Mouse (Mus musculus) adipose tissue, adult 10 weeks (tissue): ENCODE data around the gene Hbb-bh2. TPM values are rescaled to one million over a fixed set of nuclear protein-coding genes. Genes with fewer than 3 reads are reported as not detected.

Source experiments
- polyA plus RNA-seq: library from polyadenylated mRNA; stranded (reverse); fragments of 350-450 nt; fragmentation: Illumina TruSeq; extraction: RNeasy Lipid Tissue Mini Kit (QIAGEN cat#74804); gene quantifications from one replicate; pipeline ENCODE4 v1.2.3, GENCODE M21; 2014; ENCODE audit warnings: low read depth, low replicate concordance

Hbb-bh2 gene
- polyA plus RNA-seq, result not detected

DNA sequence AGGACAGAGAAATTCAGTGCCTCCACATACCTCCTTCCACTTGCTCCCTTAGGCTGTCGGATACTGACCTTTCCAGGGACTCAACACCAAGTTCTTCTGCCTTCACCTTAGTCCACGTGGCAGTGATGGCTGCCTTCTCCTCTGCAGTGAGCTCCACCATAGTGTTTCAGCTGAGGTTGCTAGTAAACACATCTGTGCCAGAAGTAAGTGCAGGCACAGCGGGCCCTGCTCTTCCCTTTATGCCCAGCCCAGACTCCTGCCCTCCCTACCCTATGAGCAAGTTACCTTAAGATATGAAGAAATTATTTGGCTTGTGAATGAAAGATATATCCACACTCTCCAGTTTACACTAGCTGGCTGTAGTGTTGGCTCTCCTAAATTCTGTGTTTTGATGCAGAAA is at the start of gene Hbb-bh2:
Gene Hbb-bh2, minus strand, starts transcription at position 253 of the 400 bp plus-strand sequence.

DNA sequence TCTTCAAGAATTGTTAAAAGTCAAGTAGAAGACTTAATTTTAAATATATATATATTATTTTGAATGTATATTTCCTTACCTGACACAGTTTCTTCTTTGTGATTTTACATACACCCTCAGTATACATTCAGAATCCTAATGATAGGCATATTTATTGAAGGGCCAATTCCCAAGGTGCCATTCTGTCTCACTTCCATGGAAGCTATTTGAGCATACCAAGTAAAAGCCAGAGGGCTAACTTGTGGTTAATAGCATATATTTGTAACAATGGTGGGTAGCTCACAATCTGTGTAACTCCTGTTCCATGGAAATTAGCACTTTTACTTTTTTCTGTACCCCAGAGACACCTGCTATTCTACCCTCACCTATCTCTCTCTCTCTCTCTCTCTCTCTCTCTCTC is 45.8 kb upstream of the Hbb-bh2 start, which contains the start of gene Olfr66:
Gene Olfr66, minus strand, starts transcription at position 101 of the 400 bp plus-strand sequence.

DNA sequence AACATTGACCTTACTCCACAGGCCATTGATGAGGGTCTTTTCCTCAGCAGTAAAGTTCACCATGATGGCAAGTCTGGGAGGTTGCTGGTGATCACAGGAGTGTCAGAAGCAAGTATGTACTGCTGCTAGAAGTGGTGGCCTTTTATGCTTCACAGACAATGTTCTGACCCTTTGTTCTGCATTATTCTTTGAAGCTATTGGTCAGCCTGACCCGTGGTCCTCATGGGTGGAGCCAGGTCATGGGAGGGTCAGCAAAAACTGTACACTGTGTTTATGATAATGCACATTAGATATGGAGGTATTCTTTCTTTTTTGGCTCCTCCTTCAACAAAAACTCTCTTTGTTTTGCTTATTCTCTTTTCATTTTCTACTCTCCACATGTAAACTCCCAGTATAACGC is 12.8 kb upstream of the Hbb-bh2 start, which contains the start of gene Hbb-y:
Gene Hbb-y, minus strand, starts transcription at position 127 of the 400 bp plus-strand sequence.

DNA sequence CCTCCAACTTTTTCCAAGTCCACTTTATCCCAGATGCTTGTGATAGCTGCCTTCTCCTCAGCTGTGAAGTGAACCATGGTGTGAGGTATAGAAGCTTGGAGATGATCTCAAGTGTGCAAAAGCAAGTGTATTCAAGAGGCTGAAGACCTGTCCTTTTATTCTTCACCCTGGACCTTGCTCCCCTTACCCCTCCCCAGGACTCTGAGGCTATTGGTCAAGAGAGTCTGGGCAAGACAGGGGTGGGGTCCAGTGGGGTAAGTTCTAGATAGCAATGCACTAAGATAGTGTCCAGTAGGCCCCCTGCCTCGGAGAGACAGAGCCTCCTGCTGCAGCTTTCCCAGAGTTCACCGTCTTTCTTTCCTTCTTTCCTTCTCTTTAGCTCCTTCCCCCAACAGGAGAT is 2.7 kb upstream of the Hbb-bh2 start, which contains the start of gene Hbb-bh1:
Gene Hbb-bh1, minus strand, starts transcription at position 131 of the 400 bp plus-strand sequence.

DNA sequence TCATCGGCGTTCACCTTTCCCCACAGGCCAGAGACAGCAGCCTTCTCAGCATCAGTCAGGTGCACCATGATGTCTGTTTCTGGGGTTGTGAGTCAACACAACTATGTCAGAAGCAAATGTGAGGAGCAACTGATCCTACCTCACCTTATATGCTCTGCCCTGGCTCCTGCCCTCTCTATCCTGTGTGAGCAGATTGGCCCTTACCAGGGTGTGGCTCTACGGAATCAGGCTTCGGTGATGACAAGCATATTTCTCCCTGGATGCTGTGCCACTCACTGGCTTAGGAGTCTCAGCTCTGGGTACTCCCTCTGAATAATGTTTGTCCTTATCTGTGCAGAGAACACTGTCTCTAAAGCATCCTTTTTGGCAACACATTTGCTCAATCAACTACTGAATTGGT is 12.5 kb downstream of the Hbb-bh2 start, which contains the start of gene Hbb-bs:
Gene Hbb-bs, minus strand, starts transcription at position 289 of the 400 bp plus-strand sequence.

DNA sequence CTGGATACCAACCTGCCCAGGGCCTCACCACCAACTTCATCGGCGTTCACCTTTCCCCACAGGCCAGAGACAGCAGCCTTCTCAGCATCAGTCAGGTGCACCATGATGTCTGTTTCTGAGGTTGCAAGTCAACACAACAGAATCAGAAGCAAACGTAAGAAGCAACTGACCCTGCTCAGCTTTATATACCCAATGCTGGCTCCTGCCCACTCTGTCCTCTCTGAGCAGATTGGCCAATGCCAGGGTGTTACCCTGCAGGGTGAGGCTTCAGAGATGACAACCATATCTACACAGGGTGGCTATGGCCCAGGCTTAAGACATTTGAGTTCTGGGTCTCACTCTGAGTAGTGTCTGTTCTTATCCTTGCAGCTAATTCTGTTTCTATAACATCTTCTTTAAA is 26.6 kb downstream of the Hbb-bh2 start, which contains the start of gene Hbb-bt:
Gene Hbb-bt, minus strand, starts transcription at position 231 of the 400 bp plus-strand sequence.

DNA sequence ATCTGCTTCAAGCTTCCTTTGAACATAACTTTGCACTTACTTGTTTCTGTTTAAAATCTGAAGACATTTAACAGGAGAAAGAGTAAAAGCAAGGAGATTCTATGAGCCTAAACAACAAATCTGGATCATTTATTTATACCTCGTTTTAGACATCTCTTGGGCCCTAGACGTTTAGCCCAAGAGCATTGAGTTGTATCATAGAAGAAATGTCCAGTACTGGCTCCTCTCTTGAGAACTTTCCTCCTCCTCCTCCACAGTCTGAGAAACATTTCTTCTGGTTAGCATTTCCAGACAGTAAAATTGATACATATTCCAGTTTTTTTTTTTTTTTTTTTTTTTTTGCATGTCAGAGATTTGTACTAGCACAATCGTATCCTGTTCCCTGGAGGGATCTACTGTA is 48.6 kb downstream of the Hbb-bh2 start, which contains the start of gene Olfr67:
Gene Olfr67, minus strand, starts transcription at position 101 of the 400 bp plus-strand sequence.

Other genes starting within 250 kb of the Hbb-bh2 start
- gene Olfr619, start 239.9 kb downstream of the Hbb-bh2 start, polyA plus RNA-seq, result not detected
- not detected for gene Olfr620, start 228.0 kb downstream of the Hbb-bh2 start, polyA plus RNA-seq
- not detected for gene Olfr622, start 197.8 kb downstream of the Hbb-bh2 start, polyA plus RNA-seq
- not detected for gene Olfr623, start 176.8 kb downstream of the Hbb-bh2 start, polyA plus RNA-seq
- gene Olfr624, start 169.3 kb downstream of the Hbb-bh2 start, polyA plus RNA-seq, result 0.11 TPM
- not detected for gene Olfr625-ps1, start 157.8 kb downstream of the Hbb-bh2 start, polyA plus RNA-seq
- not detected for gene Olfr243, start 125.8 kb downstream of the Hbb-bh2 start, polyA plus RNA-seq
- gene Olfr628, start 110.1 kb downstream of the Hbb-bh2 start, polyA plus RNA-seq, result not detected
- not detected for gene Olfr629, start 95.6 kb downstream of the Hbb-bh2 start, polyA plus RNA-seq
- not detected for gene Olfr630, start 83.2 kb downstream of the Hbb-bh2 start, polyA plus RNA-seq
- not detected for gene Olfr69, start 68.9 kb downstream of the Hbb-bh2 start, polyA plus RNA-seq
- gene Olfr68, start 60.8 kb downstream of the Hbb-bh2 start, polyA plus RNA-seq, result not detected
- gene Olfr67, start 48.7 kb downstream of the Hbb-bh2 start, polyA plus RNA-seq, result not detected
- gene Hbb-bt, start 26.5 kb downstream of the Hbb-bh2 start, polyA plus RNA-seq, result 353 TPM
- gene Hbb-bs, start 12.4 kb downstream of the Hbb-bh2 start, polyA plus RNA-seq, result 2,394 TPM
- gene Hbb-bh1, start 2.6 kb upstream of the Hbb-bh2 start, polyA plus RNA-seq, result not detected
- gene Hbb-y, start 12.7 kb upstream of the Hbb-bh2 start, polyA plus RNA-seq, result not detected
- gene Olfr66, start 45.7 kb upstream of the Hbb-bh2 start, polyA plus RNA-seq, result not detected
- not detected for gene Olfr64, start 54.0 kb upstream of the Hbb-bh2 start, polyA plus RNA-seq
- gene Olfr65, start 63.0 kb upstream of the Hbb-bh2 start, polyA plus RNA-seq, result not detected
- not detected for gene Olfr631, start 88.3 kb upstream of the Hbb-bh2 start, polyA plus RNA-seq
- not detected for gene Olfr632, start 93.8 kb upstream of the Hbb-bh2 start, polyA plus RNA-seq
- gene Olfr633, start 103.9 kb upstream of the Hbb-bh2 start, polyA plus RNA-seq, result not detected
- gene Olfr635, start 130.6 kb upstream of the Hbb-bh2 start, polyA plus RNA-seq, result not detected
- gene Olfr638, start 158.2 kb upstream of the Hbb-bh2 start, polyA plus RNA-seq, result not detected
- gene Olfr639, start 176.8 kb upstream of the Hbb-bh2 start, polyA plus RNA-seq, result not detected
- not detected for gene Olfr640, start 185.1 kb upstream of the Hbb-bh2 start, polyA plus RNA-seq
- not detected for gene Olfr641, start 194.9 kb upstream of the Hbb-bh2 start, polyA plus RNA-seq
- not detected for gene Olfr642, start 212.1 kb upstream of the Hbb-bh2 start, polyA plus RNA-seq
- not detected for gene 4930516K23Rik, start 220.9 kb upstream of the Hbb-bh2 start, polyA plus RNA-seq
- gene Olfr644, start 231.3 kb upstream of the Hbb-bh2 start, polyA plus RNA-seq, result not detected
- gene Olfr645, start 244.9 kb upstream of the Hbb-bh2 start, polyA plus RNA-seq, result not detected